Mouse (Mus musculus): Measurements from ENCODE around the gene Pmch.

Pmch gene

DNA sequence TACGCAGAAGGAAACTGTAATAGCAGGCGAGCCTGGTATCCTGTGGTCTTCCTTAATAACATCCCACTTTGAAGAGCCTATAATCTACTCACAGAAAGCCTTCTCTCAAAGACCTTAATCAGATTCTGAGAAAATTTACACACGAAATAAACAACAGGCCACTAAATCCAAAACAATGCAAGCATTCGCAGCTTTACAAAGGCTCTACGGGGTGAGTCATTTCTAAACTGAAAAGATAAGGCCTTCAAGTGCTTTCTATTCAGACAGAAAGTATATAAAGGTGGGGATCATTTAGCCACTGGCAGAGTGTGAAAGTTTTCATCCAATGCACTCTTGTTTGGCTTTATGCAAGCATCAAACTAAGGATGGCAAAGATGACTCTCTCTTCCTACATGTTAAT is at the start of gene Pmch:
Gene Pmch, plus strand, starts transcription at position 301 of the 400 bp plus-strand sequence.
- DNase-seq (ENCODE audit: low spot score), result no peak

DNA sequence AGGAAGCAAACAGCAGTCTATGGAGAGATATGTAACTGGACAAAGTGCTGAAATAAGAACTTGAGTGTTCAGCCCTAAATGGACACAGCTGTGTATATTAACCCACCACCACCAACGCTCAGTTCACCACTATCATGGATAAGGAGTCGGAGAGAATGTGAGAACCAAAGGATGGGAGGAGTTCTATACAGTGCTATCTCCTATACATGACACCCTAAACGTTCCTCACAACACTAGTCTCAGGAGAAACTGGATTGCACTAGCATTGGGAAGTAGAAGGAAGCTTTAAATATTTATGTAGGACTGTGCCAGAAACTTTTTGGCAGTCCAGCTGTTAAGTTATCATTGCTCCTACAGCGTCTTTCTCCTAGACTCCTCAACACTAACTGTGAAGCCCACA is 46.6 kb upstream of the Pmch start:
- no peak for DNase-seq (ENCODE audit: low spot score)

DNA sequence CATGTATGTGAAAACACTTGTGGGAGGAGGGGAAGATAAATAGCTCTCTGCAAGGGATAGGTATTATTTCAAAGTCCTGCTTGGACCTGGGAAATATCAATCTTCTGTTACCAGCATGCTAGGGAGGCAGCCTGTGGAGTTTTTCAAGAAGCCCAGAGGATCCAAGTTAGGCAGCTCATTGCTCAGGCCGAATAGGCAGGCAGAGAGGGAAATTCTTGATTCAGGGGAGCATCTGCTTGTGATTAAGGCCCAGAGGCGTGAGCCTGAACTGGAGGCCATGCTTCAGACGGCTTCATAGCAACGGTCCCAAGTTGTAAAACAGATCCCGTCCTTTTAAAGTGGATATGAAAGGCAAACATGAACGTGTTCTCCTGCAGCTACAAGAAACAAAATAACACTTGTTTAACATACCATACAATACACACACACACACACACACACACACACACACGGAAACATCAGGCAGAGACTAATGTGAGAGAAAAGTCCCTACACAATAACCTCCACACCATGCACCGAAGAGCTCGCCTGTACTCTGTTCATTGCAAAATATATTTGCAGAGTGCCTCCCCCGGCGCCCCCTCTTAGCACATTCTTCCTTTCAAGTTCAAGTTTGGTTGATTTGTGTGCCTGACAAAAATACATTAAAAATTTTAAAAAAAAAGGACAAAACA is 44.6 kb upstream of the Pmch start:
- peak; percentile 87 for DNase-seq (ENCODE audit: low spot score)

DNA sequence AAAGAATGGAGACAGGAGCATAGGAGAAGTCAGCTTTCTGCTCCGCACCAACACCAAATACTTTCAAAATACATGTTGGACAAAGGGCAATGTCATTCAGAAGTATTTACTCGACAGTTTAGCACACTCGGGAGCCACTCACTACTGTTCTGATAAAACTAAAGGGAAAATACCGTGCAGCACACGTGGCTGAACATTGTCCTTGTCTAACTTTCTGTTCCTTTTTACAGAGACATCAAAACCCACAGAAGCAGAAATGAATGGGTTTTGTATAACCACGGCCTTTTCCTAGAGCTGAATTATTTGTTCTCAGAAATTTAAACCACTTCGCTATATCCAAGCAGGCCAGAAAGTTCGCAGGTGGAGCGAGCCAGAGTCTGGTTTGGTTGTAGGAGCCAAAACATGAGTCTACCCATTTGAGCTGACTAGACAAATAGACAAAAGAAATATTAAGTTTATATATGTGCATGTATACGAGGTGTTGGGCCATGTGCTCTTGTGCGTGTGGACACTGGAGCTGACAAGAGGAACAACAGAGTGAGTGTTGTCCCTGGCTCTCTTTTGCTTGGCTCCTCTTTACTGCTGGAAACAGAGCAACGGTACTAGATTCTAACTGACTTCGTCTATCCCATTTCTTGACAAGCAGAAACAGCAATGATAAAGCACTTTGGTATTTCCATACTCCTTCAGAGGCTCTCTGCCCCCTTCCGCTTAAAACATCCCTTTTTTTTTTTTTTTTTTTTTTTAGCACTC is 36.5 kb upstream of the Pmch start:
- DNase-seq (ENCODE audit: low spot score), result no peak

DNA sequence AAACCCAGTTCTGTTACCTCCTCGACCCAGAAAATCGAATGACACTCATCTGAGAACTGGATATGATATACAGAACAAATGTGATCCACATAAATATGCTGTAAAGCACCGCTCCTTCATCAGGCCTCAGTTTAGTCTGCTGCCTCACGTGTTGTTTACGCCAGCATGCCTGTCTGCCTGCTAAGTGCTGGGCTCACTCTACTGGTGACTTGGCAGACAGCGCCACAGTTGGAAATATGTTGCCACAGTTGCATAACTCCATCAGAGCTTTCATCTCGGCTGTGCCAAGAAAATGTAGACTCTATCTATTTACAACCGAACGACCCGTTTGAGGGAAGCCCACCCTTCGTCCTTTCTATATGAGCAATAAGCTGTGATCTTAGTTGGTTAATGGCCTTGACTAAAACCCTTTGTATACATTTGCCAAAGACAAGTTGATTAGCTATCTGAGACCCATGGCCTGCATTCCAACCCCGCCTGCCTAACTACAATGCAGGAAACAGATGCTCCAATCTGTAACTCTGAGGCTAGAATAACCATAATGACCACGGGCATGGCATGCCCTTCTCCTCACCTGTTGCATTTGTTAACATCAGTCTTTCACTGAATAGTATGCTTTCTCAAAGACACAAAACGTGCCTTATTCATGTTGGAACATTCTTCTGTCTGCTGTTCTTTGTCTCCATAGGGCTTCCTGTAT is 33.8 kb upstream of the Pmch start:
- DNase-seq (ENCODE audit: low spot score), result no peak

DNA sequence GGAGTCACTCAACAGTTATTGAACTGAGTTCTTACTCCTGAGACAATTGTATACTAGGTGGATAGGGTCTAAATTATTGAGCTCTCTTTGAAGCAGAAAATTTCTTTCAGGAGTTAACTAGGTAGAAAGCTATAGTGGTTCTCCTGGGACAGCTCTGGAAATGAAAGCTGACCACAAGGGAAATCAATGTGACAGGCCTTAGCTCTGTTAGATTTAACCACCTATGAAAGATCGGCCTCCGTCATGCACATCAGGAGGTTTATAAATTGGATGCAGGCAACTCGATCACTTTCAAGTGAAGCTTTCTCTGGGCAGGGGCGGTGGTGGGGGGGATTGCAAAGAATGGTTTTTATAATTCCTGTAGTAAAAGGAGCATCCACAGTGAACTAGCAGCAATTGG is 27.4 kb upstream of the Pmch start:
- DNase-seq (ENCODE audit: low spot score), result no peak

DNA sequence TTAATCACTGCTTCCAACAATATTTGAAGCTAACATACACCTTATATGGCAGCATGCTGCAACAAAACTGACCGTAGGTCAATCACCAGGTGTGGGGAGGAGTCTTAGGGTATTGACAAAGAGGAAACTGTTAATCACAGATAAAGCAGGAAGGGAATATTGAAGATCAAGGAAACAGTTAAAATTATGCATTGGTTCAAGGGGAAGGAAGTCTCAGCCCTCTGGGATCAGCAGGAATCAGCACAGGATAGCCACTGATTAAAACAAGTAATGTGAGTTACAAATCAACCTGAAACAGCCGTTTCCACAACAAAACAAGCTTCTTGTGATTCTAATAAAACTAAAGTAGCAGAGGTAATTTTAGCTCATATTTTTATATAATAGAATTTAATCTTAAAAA is 26.0 kb upstream of the Pmch start:
- DNase-seq (ENCODE audit: low spot score), result no peak

DNA sequence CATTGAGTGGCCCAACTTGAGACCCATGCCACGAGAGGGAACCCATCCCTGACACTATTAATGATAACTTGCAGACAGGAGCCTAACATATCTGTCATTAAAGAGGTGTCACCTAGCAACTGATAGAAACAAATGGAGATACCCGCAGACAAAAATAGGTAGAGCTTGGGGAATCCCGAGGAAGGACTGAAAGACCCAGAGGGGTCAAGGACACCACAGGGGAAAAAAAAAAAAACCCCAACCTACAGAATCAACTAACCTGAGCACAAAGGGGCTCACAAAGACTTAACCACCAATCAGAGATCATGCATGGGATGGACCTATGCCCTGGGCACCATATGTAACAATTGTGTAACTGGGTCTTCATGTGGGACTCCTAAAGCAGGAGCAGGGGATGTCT is 23.5 kb upstream of the Pmch start:
- no peak for DNase-seq (ENCODE audit: low spot score)

DNA sequence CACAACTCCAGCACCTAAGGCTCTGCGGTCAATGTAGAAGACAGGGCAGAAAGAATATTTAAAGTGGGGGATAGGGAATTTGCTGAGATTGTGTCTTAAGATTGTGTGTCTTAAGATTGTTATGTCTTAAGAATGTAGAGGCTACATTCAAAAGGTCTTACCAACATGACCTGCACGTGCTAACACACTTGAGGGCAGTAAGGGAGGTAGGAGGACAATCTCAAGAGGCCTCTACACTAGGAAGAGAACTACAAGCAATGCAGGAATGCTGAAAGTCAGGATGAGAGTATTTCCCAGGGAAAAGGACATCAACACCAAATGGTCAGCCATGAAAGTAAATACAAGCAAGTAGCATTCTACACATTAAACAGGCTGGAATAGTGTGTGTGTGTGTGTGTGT is 15.3 kb downstream of the Pmch start:
- no peak for DNase-seq (ENCODE audit: low spot score)

DNA sequence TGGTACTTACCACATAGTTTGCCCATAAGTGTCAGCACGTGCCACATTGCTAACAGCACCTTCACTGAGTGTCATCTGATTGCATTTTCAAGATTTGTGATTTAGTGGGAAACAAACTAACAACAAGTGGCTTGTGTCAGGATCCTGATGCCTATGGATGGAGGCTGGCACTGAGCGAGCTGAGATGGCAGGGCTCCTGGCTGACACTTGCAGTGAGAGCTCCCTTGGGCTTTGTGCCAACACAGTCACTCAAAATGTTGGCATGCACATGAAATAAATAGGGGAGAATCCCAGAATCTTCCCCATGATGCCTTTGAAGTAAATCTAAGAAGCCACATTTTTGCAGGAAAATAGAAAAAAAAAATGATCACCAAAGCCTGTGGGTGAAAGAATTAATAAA is 22.4 kb downstream of the Pmch start:
- no peak for DNase-seq (ENCODE audit: low spot score)

DNA sequence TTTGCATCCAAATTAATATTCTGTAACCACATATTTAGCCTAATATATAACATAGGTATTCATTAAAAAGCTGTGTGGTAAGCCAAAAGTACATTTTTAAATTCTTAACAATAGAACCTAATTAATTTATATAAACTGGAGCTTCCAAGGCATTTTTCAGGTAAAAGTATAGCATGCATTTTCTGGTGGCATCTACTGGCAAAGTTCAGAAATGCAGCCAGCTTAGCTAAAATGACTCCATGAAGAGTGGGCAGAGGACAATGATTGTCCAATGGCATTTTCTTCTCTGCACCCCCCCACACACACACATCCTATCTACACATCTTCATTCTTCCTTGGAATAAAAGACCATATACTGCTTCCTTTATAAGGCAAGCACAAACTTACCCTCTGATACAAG is 28.8 kb downstream of the Pmch start:
- DNase-seq (ENCODE audit: low spot score), result no peak

DNA sequence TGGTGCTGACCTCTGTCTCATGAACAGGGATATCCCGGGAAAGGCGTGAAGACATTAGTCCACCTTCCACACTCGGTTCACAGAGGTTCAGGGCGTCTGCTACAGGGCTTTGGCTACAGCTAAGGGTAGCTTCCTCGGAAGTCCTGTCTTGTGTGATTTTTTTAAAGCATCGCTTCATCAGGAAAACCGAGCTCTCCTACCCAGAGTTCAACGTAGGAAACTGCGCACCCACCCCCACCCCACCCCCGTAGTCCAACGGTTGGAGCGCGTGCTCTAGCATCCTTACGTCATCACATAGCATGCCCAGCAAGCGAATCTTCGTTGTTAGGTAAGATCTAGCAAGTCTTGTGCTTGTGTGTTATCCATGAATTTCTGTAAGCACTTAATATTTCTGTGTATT is 44.8 kb downstream of the Pmch start:
- no peak for DNase-seq (ENCODE audit: low spot score)

Data from embryo, embryonic 10.5 days (tissue).